Mouse (Mus musculus) adrenal gland, postnatal 14 days (tissue): ENCODE data around the gene Sgpp1. TPM values are rescaled to one million over a fixed set of nuclear protein-coding genes. Genes with fewer than 3 reads are reported as not detected.
"Not testable (repeated sequence)": the region's sequence is repeated elsewhere in the genome, so short reads cannot be mapped to it uniquely, and the experiment has no call there.

Source experiments
- DNase-seq: peaks from one replicate; pipeline ENCODE4 v3.0.0; 2021; ENCODE audit warnings: mixed read lengths
- total RNA-seq: library from RNA; stranded (reverse); gene quantifications from 2 replicates; pipeline ENCODE4 v1.2.3, GENCODE M21; 2021

Sgpp1 gene
- total RNA-seq, 1 experiment from 2014 or later = 93.5 TPM

GRCm38 (mm10) chr12:75689003-75689402 is 46.5 kb downstream of the Sgpp1 start:
- DNase-seq = no peak

- no peak for DNase-seq
Observed at GRCm38 (mm10) chr12:75687314-75687713, 48.2 kb downstream of the Sgpp1 start.

- not testable (repeated sequence) for DNase-seq
Observed at GRCm38 (mm10) chr12:75684026-75684425, 51.5 kb downstream of the Sgpp1 start.

- no peak for DNase-seq
Observed at GRCm38 (mm10) chr12:75683598-75683997, 51.9 kb downstream of the Sgpp1 start.

GRCm38 (mm10) chr12:75682842-75683241 is 52.7 kb downstream of the Sgpp1 start:
- peak; percentile 9 for DNase-seq

GRCm38 (mm10) chr12:75681101-75681500 is 54.4 kb downstream of the Sgpp1 start:
- no peak for DNase-seq

GRCm38 (mm10) chr12:75678393-75678792 is 57.1 kb downstream of the Sgpp1 start:
- no peak for DNase-seq

- no peak for DNase-seq
Observed at GRCm38 (mm10) chr12:75672630-75673029, 62.9 kb downstream of the Sgpp1 start.

GRCm38 (mm10) chr12:75671759-75672315 is 63.7 kb downstream of the Sgpp1 start:
- peak; percentile 20 for DNase-seq

- DNase-seq = no peak
Observed at GRCm38 (mm10) chr12:75670611-75671010, 64.9 kb downstream of the Sgpp1 start.

- peak; percentile 99 for DNase-seq
Observed at GRCm38 (mm10) chr12:75669258-75670106, 66.0 kb downstream of the Sgpp1 start, which contains the start of gene Wdr89. Gene Wdr89 (minus strand): TSS chr12:75669537.

GRCm38 (mm10) chr12:75668916-75669257 is 66.6 kb downstream of the Sgpp1 start:
- no peak for DNase-seq

GRCm38 (mm10) chr12:75668221-75668620 is 67.3 kb downstream of the Sgpp1 start:
- no peak for DNase-seq

- DNase-seq = peak; percentile 33
Observed at GRCm38 (mm10) chr12:75666939-75667338, 68.6 kb downstream of the Sgpp1 start.

GRCm38 (mm10) chr12:75664516-75664810 is 71.1 kb downstream of the Sgpp1 start:
- DNase-seq = no peak

Other genes with a start within 250 kb of the Sgpp1 start
- 44.4 and 47.5 TPM in 2 replicates for gene Ppp2r5e, start 139.5 kb downstream of the Sgpp1 start, total RNA-seq
- 3.6 and 5.0 TPM in 2 replicates for gene Wdr89, start 66.2 kb downstream of the Sgpp1 start, total RNA-seq
- 61.7 and 63.1 TPM in 2 replicates for gene Syne2, start 82.4 kb upstream of the Sgpp1 start, total RNA-seq